Mouse (Mus musculus): ENCODE data around the gene Pacs1. TPM values are rescaled to one million over a fixed set of nuclear protein-coding genes. Genes with fewer than 3 reads are reported as not detected.
A peak's percentile ranks its signal among the peaks of the same experiment; 100 is the strongest.

The Pacs1 gene
- 10 to 100 TPM; 16.5 to 21.9 TPM for polyA plus RNA-seq (2017; shearing (Covaris generic))

DNA sequence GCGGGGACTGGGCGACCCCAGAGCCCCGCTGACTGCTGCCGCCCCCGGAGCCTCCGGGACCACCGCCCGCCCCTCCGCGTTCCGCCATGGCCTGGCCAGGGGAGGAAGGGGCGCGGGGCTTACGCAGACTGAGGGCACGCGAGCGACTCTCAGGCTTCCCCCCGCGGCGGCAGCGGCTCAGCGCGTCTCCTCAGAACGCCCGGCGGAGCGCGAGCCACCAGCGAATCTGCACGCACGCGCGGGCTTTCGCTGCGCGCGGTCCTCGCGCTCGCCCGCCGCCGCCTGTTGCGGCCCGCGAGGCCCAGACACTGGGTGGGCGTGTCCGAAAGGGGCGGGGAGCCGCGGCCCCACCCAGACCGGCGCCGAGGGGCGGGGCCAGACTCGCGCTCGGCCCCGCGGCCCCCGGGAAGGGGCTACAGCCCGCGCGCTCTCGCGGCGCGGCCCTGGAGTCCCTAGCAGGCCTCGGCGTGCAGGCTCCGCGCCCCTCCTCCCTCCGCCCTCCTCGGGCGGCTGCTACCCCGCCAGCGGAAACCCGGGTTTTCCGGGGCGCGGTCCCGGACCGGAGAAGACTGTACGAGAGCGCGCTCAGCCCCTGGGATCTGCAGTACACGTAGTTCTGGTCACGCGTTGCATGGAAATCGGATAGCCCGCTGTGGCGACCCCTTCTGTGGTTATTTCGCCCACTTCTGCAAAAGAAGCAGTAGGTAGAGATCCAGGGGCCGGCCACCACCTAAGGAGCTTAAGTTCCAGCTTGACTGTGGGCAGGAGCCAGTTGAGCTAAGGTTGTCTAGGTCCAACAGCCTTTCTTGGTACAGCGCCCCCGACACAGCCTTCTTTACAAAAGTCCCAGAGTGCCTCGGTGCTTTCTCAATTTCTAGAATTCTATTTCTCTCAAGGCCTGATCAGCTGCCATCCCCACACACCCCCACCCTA, at the start of gene Pacs1:
Gene Pacs1 (minus strand): TSS at position 319 of the 933 bp plus-strand sequence.
- ATAC-seq = peak; percentile 88

DNA sequence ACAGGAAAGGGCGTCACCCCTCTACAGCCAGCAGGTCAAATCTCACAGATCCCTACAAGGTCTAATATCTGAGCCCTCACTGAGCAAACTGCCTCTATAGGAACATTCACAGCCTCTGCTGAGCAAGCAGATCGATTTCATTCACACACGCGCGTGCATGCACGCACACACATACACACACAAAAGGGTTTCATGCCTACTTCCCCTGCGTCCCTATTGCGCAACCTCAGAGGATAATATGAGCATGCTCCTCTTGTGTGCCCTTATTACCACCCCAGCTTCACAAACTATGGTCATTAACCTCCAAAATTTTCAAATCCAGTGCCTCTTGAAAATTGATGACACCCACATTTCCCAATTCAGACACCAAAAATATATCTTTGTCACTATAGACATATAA, 40.3 kb upstream of the Pacs1 start:
- ATAC-seq = no peak

GRCm38 (mm10) chr19:5309025-5309424, 36.1 kb upstream of the Pacs1 start:
- ATAC-seq = no peak

DNA sequence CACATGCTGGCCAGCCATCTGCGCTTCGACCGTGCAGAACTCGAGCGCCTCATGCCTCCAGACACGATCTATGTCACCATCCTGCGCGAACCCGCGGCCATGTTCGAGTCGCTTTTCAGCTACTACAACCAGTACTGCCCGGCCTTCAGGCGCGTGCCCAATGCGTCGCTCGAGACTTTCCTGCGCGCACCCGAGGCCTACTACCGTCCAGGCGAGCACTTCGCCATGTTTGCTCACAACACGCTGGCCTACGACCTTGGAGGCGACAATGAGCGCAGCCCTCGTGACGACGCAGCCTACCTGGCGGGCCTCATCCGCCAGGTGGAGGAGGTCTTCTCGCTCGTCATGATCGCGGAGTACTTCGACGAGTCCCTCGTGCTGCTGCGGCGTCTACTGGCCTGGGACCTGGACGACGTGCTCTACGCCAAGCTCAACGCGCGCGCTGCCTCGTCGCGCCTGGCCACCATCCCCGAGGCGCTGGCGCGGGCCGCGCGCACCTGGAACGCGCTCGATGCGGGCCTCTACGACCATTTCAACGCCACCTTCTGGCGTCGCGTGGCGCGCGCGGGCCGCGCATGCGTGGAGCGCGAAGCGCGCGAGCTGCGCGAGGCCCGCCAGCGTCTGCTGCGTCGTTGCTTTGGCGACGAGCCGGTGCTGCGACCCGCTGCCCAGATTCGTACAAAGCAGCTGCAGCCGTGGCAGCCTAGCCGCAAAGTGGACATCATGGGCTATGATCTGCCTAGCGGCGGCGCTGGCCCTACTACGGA, 34.2 kb upstream of the Pacs1 start:
- no peak for ATAC-seq

DNA sequence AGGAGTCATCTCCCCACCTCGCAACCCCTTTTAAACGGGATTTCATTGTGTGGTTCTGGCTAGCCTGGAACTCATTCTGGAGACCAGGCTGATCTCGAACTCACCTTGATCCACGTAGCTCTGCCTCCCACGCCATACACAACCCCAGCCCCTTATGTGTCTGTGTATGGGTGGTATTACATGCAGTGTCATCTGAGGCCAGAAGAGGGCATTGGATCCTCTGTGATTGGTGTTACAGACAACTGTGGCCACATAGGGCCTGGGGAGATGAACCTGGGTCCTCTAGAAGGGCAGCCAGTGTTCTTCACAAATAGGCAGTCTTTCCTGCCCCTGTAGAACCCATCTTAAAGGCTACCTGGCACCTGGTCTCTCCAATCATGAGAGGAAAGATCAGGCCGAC, 33.4 kb upstream of the Pacs1 start:
- ATAC-seq = no peak

GRCm38 (mm10) chr19:5302455-5302854, 29.5 kb upstream of the Pacs1 start:
- peak; percentile 84 for ATAC-seq

DNA sequence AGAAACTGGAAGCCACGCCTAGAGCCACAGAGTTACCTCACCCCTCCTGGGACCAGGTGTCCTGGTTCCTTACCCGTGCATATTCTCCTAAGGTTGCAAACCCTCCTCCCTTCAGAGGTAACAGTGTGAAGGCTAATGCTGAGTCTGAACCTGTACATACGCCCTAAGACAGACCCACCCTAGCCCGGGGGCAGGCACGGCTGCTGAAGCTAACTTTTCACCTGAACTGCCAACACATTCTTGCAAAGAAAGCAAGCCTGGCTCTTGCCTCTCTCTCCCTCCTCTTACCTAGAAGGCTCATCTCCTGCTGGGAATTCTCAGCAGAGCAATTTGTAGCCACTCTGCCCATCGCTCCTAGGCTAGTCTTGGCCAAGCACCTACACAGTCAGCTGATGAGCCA, 27.7 kb upstream of the Pacs1 start:
- no peak for ATAC-seq

DNA sequence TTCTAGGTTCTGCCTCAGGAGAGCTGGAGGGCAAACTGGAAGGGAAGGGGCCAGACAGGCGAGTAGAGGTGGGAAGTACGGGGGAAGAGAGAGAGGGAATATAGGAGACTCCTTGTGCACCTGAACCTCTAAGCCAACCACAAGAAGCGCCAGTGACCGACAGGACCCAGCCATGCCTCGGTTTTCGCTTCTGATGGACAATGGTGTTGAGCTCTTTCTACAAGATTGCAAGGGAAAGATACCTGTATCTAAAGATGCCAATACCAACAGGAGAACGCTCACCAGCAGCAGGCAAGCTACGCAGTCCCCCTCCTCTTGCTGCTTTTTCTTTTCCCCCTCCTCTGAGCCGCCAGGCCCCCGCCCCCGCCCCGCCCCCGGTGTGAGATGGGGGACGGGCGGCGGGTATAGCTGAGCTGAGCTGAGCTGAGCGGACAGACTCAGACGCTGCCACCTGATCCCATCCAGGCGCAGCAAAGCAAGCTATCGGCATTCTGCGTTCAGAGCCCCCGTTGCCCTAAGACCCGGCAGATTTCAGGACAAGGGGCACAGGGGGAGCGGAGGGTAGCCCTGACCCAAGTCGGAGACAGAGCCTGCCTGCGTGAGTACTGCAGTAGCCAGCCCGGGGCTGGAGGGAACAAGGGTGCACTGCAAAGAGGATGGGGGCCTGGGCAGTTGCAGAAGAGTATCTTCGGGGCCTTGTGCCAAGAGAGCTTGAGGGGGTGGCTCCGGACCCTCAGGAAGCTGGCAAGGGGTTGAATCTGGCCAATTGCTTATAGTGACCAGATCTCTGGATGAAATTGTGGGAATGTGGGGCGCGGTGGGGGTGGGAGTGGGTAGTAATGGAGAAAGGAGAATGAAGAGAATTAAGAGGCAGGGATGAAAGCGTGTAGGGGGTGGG, 25.2 kb upstream of the Pacs1 start, which contains the start of gene Gal3st3:
Gene Gal3st3 (plus strand): TSS at position 429 of the 898 bp plus-strand sequence.
- ATAC-seq = no peak

- no peak for ATAC-seq
These were observed 23.7 kb upstream of the Pacs1 start for GRCm38 (mm10) chr19:5296630-5297029.

GRCm38 (mm10) chr19:5295736-5296075, 22.8 kb upstream of the Pacs1 start:
- peak; percentile 9 for ATAC-seq

DNA sequence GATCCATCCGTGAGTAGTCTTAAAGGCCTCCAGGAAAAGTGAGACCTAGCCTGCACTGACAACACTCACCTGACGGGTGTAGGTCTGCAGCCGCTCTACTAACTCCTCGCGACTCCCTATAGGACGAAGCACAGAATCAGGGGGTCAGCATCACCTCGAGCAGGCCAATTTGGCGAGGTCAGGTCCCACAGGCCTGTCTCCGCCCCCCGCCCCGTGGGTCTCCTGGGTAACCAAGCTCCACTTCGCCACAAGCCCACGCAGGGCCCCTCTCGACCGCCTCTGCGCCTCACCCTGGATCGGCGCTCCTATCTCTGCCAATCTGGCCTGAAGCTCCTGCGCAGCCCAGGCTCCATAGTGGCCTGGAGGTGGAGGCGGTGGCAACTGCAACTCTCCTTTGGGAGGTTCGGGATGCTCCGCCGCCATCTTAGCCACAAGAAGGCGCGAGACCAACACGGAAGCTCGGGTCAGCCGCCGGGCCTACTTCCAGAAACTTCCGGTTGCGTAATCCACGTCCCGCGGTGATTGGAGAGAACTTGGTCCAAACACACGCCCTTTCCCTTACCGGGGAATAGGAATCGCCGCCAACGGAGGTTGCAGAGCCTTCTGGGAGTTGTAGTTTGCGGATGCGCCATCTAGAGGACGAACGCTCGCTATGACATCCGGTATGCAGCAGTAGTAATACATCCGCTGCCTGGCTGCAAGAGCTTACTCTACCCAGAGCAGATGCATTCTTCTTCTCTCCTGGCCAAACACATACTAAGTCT, 22.2 kb upstream of the Pacs1 start, which contains the start of gene Sf3b2:
Gene Sf3b2 (minus strand): TSS at position 484 of the 764 bp plus-strand sequence.
- peak; percentile 99 for ATAC-seq

DNA sequence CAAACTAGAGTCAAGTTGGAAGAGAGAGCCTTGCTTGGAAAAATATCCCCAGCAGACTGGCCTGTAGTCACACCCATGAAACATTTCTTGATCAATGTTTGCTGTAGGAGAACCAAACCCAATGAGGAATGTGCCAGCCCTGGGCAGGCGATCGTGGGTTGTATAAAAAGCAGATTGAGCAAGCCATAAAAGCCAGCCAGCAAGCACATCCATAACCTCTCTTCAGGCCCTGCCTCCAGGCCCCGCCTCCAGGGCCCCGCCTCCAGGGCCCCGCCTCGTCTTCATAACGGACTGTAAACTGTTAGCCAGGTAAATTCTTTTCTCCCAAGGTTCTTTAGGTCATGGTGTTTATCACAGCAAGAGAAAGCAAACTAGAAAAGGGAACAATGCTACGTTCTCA, 5.5 kb upstream of the Pacs1 start:
- ATAC-seq = no peak

GRCm38 (mm10) chr19:5277140-5277539, 4.2 kb upstream of the Pacs1 start:
- no peak for ATAC-seq

DNA sequence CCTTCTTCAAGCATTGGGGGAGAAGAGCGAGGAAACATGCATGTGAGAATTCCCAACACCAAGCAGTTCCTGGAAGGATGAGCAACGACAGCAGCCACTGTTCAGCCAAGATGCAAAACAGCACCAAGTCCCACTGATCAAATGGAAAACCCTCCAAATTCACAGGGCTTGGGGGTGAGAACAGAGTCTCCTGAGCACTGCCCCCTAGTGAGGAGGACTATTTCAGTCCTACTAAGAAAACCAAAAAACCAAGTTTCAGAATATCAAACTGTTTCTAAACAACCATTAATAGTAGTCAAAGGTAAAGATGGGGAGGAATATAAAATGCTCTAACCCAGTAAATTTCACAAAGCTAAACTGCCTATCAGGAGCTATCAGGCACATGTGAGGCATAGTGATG, 3.6 kb upstream of the Pacs1 start:
- no peak for ATAC-seq

GRCm38 (mm10) chr19:5275736-5276135, 2.8 kb upstream of the Pacs1 start:
- ATAC-seq = no peak

DNA sequence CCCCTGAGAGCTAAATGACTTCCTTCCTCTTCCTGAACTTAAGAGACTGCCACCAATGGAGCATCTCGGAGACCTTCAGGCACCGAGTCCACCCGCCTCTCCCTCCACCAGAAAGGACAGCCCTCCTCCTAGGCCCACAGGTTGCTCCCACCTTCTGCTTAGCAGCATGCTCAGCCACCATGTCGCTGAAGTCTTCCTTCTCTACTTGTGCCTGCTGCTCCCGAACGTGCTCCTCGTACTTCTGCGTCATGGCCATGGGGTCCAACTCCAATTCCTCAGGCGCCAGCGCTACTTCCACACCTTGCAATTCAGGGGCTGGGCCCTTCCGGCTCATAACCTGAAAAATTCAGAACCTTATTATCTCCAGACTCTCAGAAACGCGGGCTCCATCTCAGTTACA, 1.7 kb upstream of the Pacs1 start:
- ATAC-seq = no peak

DNA sequence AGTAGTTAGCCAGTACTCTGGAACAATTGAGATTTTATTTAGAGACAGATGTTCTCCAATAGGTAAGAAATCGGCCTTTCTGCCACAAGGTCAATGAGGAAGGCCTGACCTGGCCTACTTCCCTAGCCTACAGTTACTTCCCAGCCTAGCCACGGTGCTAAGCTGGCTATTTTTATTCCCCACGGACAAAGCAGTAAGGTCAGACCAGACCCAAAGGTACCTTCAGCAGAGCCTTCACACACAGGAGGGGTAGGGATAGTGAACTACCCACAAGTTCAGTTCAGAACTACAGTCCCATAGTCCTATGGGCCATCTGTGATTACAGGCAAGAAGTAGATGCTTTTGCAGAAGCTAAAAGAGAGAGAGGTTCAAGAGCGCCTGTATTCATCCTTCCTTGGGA, 997 bp upstream of the Pacs1 start:
- no peak for ATAC-seq

DNA sequence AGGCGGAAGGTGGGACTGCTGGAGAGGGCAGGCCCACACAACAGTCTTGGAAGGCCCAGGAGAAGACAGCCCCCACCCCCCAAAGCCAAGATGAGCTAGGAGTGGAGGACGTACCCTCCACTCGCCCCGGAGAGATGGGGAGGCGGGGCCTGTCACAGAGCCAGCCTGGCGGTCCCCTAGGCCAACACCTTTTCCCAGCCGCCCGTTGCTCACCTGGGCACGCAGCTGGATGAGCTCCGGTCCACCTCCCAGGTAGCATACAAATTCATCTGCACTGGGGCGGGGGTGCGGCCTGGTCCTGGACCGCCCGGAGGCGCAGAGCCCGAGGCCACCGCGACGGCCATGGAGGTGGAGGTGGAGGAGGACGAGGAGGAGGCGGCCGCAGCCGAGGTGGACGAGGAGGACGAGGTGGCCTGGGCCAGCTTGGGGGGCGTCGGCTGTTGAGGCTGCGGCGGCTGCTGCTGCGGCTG, 558 bp downstream of the Pacs1 start:
- no peak for ATAC-seq

GRCm38 (mm10) chr19:5271430-5271829, 1.5 kb downstream of the Pacs1 start:
- ATAC-seq = no peak

DNA sequence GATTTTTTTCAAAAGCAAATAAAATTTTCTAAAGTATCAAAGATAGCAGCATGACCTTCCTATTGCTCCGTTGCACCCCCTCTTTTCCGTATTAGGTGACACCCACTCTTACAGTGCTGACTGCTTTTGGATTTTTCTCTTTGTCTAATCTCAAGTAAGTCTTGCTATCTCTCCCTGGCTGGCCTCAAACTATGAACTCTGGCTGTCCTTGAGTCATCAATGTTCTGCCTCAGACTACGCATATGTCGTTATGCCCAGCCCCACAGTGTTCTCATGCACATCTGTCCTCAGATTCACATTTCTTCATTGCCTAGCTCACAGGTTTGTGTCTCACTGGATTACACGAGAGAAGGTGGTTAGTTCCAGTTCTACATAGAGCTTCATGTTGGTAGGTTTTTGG, 3.5 kb downstream of the Pacs1 start:
- ATAC-seq = no peak

DNA sequence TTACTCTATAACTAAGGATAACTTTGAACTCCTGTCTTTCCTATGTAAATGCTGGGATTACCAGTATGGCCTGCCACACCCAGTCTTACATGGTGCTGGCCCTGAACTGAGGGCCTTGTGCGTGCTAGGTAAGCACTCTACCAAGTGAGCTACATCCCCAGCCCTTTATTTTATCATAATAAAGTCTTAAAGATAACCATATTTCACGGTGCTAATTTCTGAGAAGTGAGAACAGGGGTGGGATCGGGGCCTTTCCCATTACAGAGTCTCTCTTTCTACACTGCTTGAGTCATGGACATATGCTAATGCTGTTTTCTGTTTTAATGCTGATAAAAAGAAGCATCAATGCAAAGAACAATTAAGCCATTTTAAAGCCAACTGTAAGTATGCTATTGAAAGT, 4.0 kb downstream of the Pacs1 start:
- no peak for ATAC-seq

DNA sequence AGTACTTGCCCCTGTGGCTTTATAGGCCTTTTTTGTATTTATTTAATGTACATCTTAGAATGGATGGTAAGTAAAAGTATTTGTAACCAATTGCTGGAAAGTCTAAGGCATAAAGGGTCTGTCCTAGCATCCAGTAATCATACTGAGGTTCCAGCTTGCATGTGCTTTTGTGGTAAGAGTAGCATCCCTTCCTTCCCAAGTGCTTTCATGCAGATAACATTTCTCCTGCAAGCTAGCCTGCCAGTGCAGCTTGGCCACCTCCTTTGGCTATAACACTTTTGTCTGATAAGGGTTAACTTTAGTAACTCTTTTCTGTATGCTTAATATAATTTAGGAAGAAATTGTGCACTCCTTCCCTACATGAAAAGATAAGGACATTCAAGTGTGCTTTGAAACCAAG, 4.9 kb downstream of the Pacs1 start:
- ATAC-seq = no peak
